Mouse (Mus musculus): ENCODE data around the gene Mta3.

DNA sequence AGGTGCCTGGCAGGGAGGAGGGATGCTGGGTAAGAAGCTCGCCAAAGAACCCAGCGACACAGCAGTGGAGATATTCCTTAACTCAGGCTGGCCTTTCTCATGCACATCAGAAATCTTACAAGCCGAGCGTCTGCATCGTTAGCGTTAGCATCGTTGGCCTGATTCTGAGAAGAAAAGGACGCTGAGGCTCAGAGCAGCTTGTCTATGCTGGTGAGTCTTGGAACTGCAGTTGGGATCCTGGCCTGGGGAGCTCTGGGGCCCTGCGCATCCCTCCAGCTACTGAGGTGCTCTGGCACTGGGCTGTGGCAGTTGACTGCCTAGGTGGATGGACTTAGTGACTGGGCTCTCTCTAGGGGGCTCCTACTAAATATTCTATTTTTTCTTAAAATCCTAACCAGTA is 133.2 kb downstream of the Mta3 start:
- 0 out of 2 replicates have a peak, but pooled peaks have one; percentile 5 for TF ChIP-seq CTCF (IDR thresholded peaks at IDR 0.05; ENCODE audit: extremely low read depth, insufficient read length, insufficient replicate concordance, low read depth, low read length)
- no peak for TF ChIP-seq POLR2A (IDR thresholded peaks at IDR 0.05; ENCODE audit: low read depth, low read length)
